Mouse (Mus musculus) cortical plate, adult 2 months (tissue): Measurements from ENCODE around the gene Upk3b.

Experiments used
- CTCF ChIP-seq: fragments of 200-500 bp; IDR thresholded peaks from 2 replicates; pipeline ENCODE4 v1.5.1; 2011; ENCODE audit warnings: mild to moderate bottlenecking, control low read depth, low read length; ENCODE audit not compliant: insufficient read depth; ENCODE audit errors: extremely low read depth
- POLR2A ChIP-seq: fragments of 200-500 bp; IDR thresholded peaks from 2 replicates; pipeline ENCODE4 v1.6.1; 2011; ENCODE audit warnings: mild to moderate bottlenecking, low read length, control low read depth; ENCODE audit not compliant: insufficient read depth; ENCODE audit errors: extremely low read depth

- TF ChIP-seq CTCF (no peak), POLR2A (no peak)
Measured at GRCm38 (mm10) chr5:136001222-136001621, 37.1 kb upstream of the Upk3b start.
